In the genomic region with DNA sequence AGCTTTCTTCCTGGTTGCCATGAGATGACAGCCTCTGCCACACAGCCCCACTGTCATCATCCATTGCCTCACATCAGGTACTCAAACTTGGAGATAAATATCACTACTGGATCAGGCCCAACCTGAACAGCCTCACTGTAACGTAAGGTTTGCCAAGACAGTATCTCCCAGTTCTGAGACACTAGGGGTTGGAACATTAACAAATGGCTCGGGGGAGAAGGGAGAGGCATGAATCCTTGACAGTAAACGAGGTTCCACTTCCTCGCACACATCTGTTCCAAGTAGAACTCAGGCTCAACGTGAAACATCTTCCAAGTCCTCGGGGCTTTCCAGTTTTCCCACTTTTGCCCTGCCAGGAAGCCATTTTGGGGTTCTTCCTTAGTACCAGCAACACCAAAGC, we compare ENCODE assay signal across 18 mouse cellular contexts.
"Had no signal": no experiment of that assay in that cellular context is flagged by ENCODE, and none has a peak within 500 bp of the region (broad histone marks: within the 10 kb centered on the region; RNA-seq: fewer than 3 reads in every experiment).

No protein-coding gene starts in this region.

- ATAC-seq: liver, postnatal 0 days; lung, postnatal 0 days had no signal

- H3K4me1 ChIP-seq: liver, embryonic 15.5 days; lung, embryonic 15.5 days; midbrain, embryonic 12.5 days; neural tube, embryonic 12.5 days; stomach, embryonic 15.5 days had no signal

- H3K27me3 ChIP-seq: liver, embryonic 15.5 days; lung, embryonic 15.5 days; megakaryocyte, embryonic 14.5 days; midbrain, embryonic 12.5 days; neural tube, embryonic 12.5 days; stomach, embryonic 15.5 days had no signal

- H3K9ac ChIP-seq: liver, embryonic 15.5 days; liver, postnatal 0 days; lung, embryonic 15.5 days; midbrain, embryonic 12.5 days; neural tube, embryonic 12.5 days; stomach, embryonic 15.5 days had no signal

- H3K4me2 ChIP-seq: liver, embryonic 15.5 days; lung, embryonic 15.5 days; midbrain, embryonic 12.5 days; neural tube, embryonic 12.5 days; stomach, embryonic 15.5 days had no signal

- H3K36me3 ChIP-seq: liver, embryonic 15.5 days; lung, embryonic 15.5 days; midbrain, embryonic 12.5 days; neural tube, embryonic 12.5 days; stomach, embryonic 15.5 days had no signal

- H3K27ac ChIP-seq: liver, embryonic 15.5 days; lung, embryonic 15.5 days; macrophage; midbrain, embryonic 12.5 days; neural tube, embryonic 12.5 days; stomach, embryonic 15.5 days; stomach, postnatal 0 days had no signal

- H3K4me3 ChIP-seq: liver, embryonic 15.5 days; lung, embryonic 15.5 days; megakaryocyte, embryonic 14.5 days; midbrain, embryonic 12.5 days; neural tube, embryonic 12.5 days; stomach, embryonic 15.5 days had no signal

- DNase-seq: liver, postnatal 0 days; lung, adult 2 months; lung, postnatal 14 days; lung, postnatal 36 days; midbrain, embryonic 14.5 days; right cerebral cortex, postnatal 14 days; thymus, adult 2 months; thymus, postnatal 25 days; thymus, postnatal 4 days had no signal

- H3K9me3 ChIP-seq: liver, embryonic 15.5 days; lung, embryonic 15.5 days; midbrain, embryonic 12.5 days; neural tube, embryonic 12.5 days; stomach, embryonic 15.5 days had no signal
